Mouse (Mus musculus) thymus, adult 2 months (tissue): ENCODE data around the gene Ccn2. TPM values are rescaled to one million over a fixed set of nuclear protein-coding genes. Genes with fewer than 3 reads are reported as not detected.

Source experiments
- DNase-seq: peaks from one replicate; pipeline ENCODE4 v3.0.0; 2021
- H3K27ac ChIP-seq: fragments of 200-500 bp; 2 replicates; pipeline ENCODE4 v1.5.1; 2012; ENCODE audit warnings: low read length, control low read depth; ENCODE audit not compliant: control insufficient read depth, insufficient read depth
- H3K27me3 ChIP-seq: fragments of 200-500 bp; 2 replicates; pipeline ENCODE4 v1.6.1; 2012; ENCODE audit warnings: mild to moderate bottlenecking, low read length, moderate library complexity, mixed read lengths; ENCODE audit not compliant: control insufficient read depth, insufficient read depth
- H3K36me3 ChIP-seq: fragments of 200-500 bp; 2 replicates; pipeline ENCODE4 v1.6.1; 2012; ENCODE audit warnings: mild to moderate bottlenecking, low read length, moderate library complexity; ENCODE audit not compliant: control insufficient read depth, insufficient read depth
- H3K4me1 ChIP-seq: fragments of 200-500 bp; replicated peaks from 2 replicates; pipeline ENCODE4 v1.6.1; 2012; ENCODE audit warnings: low read length; ENCODE audit not compliant: control insufficient read depth, insufficient read depth
- H3K4me3 ChIP-seq: fragments of 200-500 bp; 2 replicates; pipeline ENCODE4 v1.5.1; 2012; ENCODE audit warnings: mild to moderate bottlenecking, low read length, control low read depth, moderate library complexity; ENCODE audit not compliant: control insufficient read depth, insufficient read depth
- CTCF ChIP-seq: fragments of 200-500 bp; IDR thresholded peaks from 2 replicates; pipeline ENCODE4 v1.5.1; 2012; ENCODE audit warnings: mild to moderate bottlenecking, control low read depth, low read length, moderate library complexity, borderline replicate concordance; ENCODE audit not compliant: control insufficient read depth, poor library complexity, insufficient read depth; ENCODE audit errors: extremely low read depth
- POLR2A ChIP-seq: fragments of 200-500 bp; IDR thresholded peaks from 2 replicates; pipeline ENCODE4 v1.6.1; 2012; ENCODE audit warnings: mild to moderate bottlenecking, low read length, control low read depth, moderate library complexity; ENCODE audit not compliant: control insufficient read depth, poor library complexity, insufficient read depth; ENCODE audit errors: extremely low read depth
- WGBS: fragments of 180-500 bp; shearing (Covaris S2); methylation state at CpG from one replicate; pipeline ENCODE4 v1.1.7; 2018; 5-methylcytosine and 5-hydroxymethylcytosine counted together
- polyA plus RNA-seq: library from polyadenylated mRNA; depleted of rRNA; stranded (reverse); fragments of >200 nt; gene quantifications from 2 replicates; pipeline ENCODE4 v1.2.3, GENCODE M21; 2012

The Ccn2 gene
- polyA plus RNA-seq, 1 experiment = 19.7 TPM

GRCm38 (mm10) chr10:24629086-24629720, 34.0 kb downstream of the Ccn2 start:
- 91% methylated on average over 9 of the region's 9 CpGs for WGBS
- no peaks in the 10 kb centered on the region for H3K36me3 ChIP-seq
- no peak overlapping the region for H3K27ac ChIP-seq
- no peak overlapping the region for H3K4me3 ChIP-seq
- H3K27me3 ChIP-seq = no peaks in the 10 kb centered on the region
- 0 out of 2 replicates have a peak, but pooled peaks cover under 1% of the 10 kb centered on the region for H3K4me1 ChIP-seq
- no peak for DNase-seq
- TF ChIP-seq CTCF (no peak), POLR2A (no peak)

GRCm38 (mm10) chr10:24630469-24631081, 35.3 kb downstream of the Ccn2 start:
- no peak overlapping the region for H3K4me3 ChIP-seq
- TF ChIP-seq CTCF (no peak), POLR2A (no peak)
- WGBS = 27% methylated on average over 18 of the region's 18 CpGs
- peaks cover 11% of the 10 kb centered on the region for H3K4me1 ChIP-seq
- DNase-seq = peak; percentile 73
- H3K27me3 ChIP-seq = no peaks in the 10 kb centered on the region
- H3K36me3 ChIP-seq = no peaks in the 10 kb centered on the region
- no peak overlapping the region for H3K27ac ChIP-seq

GRCm38 (mm10) chr10:24631122-24631521, 35.9 kb downstream of the Ccn2 start:
- Histone ChIP-seq H3K27ac (no peak overlapping the region), H3K4me3 (no peak overlapping the region), H3K36me3 (no peaks in the 10 kb centered on the region), H3K27me3 (no peaks in the 10 kb centered on the region), H3K4me1 (peaks cover 17% of the 10 kb centered on the region)
- TF ChIP-seq CTCF (no peak), POLR2A (no peak)
- no peak for DNase-seq
- 95% methylated on average over 5 of the region's 5 CpGs for WGBS

- no peak for DNase-seq
- Histone ChIP-seq H3K4me1 (peaks cover 21% of the 10 kb centered on the region), H3K27me3 (no peaks in the 10 kb centered on the region), H3K27ac (no peak overlapping the region), H3K4me3 (no peak overlapping the region), H3K36me3 (no peaks in the 10 kb centered on the region)
- WGBS = 84% methylated on average over 9 of the region's 9 CpGs
- TF ChIP-seq POLR2A = no peak
- TF ChIP-seq CTCF = no peak
Observed at GRCm38 (mm10) chr10:24634288-24634687, 39.0 kb downstream of the Ccn2 start.

GRCm38 (mm10) chr10:24635331-24635815, 40.1 kb downstream of the Ccn2 start:
- TF ChIP-seq POLR2A (no peak), CTCF (no peak)
- H3K27ac ChIP-seq = peak overlapping the region; percentile 85
- no peaks in the 10 kb centered on the region for H3K27me3 ChIP-seq
- peaks cover 27% of the 10 kb centered on the region for H3K4me1 ChIP-seq
- DNase-seq = peak; percentile 62
- peak overlapping the region; percentile 15; the same call in 1 of the 2 replicates for H3K4me3 ChIP-seq
- WGBS = 7% methylated on average over 11 of the region's 11 CpGs
- H3K36me3 ChIP-seq = no peaks in the 10 kb centered on the region

- Histone ChIP-seq H3K4me3 (peak overlapping the region; percentile 15; the same call in 1 of the 2 replicates), H3K36me3 (no peaks in the 10 kb centered on the region), H3K4me1 (peaks cover 29% of the 10 kb centered on the region), H3K27me3 (no peaks in the 10 kb centered on the region), H3K27ac (peak overlapping the region; percentile 85)
- WGBS = 5% methylated on average over 10 of the region's 10 CpGs
- TF ChIP-seq POLR2A (no peak), CTCF (no peak)
- DNase-seq = peak; percentile 48
Observed at GRCm38 (mm10) chr10:24635884-24636283, 40.6 kb downstream of the Ccn2 start.
